Mouse (Mus musculus) layer of hippocampus, adult 18-20 months (tissue): ENCODE results near the gene Kcp. TPM values are rescaled to one million over a fixed set of nuclear protein-coding genes. Genes with fewer than 3 reads are reported as not detected.
A peak's percentile ranks its signal among the peaks of the same experiment; 100 is the strongest.

ENCODE experiments used
- DNase-seq, 2 experiments: peaks; one replicate each; pipeline ENCODE4 v3.0.0; 2022; ENCODE audit warnings: low spot score in 2 of 2
- total RNA-seq, 2 experiments: library from RNA; stranded (reverse); gene quantifications; 2 replicates each; pipeline ENCODE4 v1.2.3; 2021

The Kcp gene
- total RNA-seq, 2 experiments from 2014 or later: 1.1 to 2.3 TPM

- peak; percentile 88 to 96 for DNase-seq
Measured at GRCm38 (mm10) chr6:29467583-29468354, 40.0 kb downstream of the Kcp start, which contains the start of gene Atp6v1f. TSS of gene Atp6v1f (plus strand) at chr6:29467718.

- DNase-seq: no peak
Measured at GRCm38 (mm10) chr6:29463388-29463787, 44.4 kb downstream of the Kcp start.

DNA sequence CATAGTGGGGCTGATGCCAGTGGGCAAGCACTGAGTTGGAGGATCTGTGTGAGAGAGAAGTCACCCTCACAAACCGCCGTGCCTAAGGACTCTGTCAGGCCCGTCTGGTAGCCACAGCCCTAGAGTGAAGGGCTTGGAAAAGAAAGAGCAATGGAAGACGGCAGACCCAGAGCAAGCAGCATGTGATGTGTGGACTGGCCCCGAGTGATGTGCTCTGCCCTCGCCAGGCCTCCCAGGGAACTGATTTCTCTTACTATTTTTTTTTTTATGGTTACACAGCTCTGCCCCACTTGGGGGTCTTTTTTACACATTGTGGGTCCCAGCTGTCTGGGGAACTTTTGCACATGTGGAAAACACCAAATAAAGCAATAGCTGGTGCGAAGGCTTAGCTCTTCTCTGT is 46.2 kb downstream of the Kcp start:
- DNase-seq: no peak

DNA sequence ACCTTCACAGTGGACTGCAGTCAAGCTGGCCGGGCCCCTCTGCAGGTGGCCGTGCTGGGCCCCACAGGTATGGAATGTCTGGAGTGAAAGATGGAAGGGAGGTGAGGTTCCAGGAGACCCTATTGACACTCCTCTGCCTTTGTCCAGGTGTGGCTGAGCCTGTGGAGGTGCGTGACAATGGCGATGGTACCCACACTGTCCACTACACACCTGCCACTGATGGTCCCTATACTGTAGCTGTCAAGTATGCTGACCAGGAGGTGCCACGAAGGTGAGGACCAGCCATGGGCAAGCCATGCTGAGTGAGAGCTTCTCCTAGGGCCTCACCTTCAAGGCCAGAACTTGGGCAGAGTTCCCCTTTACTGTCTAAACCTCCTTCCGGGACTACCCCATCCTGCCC is 57.1 kb downstream of the Kcp start:
- no peak for DNase-seq

DNA sequence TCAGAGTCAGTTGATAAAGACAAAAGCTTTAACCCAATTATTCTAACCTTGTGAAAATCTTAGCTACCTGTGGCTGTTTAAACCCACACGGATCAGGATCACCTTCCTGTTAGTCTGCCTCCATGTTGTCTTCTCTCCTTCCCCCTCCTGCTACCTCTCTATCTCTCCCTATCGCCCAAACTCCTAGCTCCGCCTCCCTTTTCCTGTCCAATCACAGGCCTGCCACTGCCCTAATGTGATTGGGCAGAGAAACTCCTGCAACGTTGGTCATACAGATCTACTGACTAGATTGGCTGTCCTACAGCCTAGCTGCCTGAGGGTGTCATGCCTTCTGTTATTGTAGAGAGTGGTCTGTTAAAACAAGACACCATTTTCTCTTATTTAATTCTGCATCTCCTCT is 57.9 kb downstream of the Kcp start:
- no peak for DNase-seq

DNA sequence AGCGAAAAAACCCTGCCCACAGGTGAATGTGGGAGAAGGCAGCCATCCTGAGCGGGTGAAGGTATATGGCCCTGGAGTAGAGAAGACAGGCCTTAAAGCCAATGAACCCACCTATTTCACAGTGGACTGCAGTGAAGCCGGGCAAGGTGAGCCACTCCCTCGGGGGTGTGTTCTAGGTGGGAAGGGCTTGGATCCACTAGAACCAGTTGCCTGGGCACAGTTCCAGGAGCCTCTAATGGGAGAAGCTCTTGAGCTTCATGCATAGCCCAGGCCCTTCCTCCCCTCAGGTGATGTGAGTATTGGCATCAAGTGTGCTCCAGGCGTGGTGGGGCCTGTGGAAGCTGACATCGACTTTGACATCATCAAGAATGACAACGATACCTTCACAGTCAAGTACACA is 62.4 kb downstream of the Kcp start:
- DNase-seq: no peak

DNA sequence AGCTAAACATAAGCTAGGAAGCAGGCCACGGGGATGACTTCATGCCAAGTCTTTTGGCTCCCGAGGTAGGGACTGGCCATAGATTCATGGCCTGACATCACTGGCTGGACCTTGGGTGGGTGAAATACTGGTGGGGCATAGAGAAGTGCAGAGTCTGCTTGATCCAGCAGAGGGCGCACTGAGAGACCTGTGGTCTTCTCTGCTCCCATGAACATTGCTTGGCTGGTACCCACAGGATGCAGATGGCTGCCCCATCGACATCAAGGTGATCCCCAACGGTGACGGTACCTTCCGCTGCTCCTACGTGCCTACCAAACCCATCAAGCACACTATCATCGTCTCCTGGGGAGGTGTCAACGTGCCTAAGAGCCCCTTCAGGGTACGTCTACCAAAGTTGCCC is 63.0 kb downstream of the Kcp start:
- no peak for DNase-seq

- DNase-seq: no peak
Measured at GRCm38 (mm10) chr6:29439789-29440188, 68.0 kb downstream of the Kcp start.

- no peak for DNase-seq
Measured at GRCm38 (mm10) chr6:29439251-29439650, 68.5 kb downstream of the Kcp start.

GRCm38 (mm10) chr6:29436461-29436934 is 71.3 kb downstream of the Kcp start:
- no peak for DNase-seq

GRCm38 (mm10) chr6:29435940-29436451 is 71.8 kb downstream of the Kcp start:
- DNase-seq: no peak

GRCm38 (mm10) chr6:29434911-29435691 is 72.7 kb downstream of the Kcp start:
- no peak for DNase-seq

- DNase-seq: no peak
Measured at GRCm38 (mm10) chr6:29433804-29434795, 73.7 kb downstream of the Kcp start.

DNA sequence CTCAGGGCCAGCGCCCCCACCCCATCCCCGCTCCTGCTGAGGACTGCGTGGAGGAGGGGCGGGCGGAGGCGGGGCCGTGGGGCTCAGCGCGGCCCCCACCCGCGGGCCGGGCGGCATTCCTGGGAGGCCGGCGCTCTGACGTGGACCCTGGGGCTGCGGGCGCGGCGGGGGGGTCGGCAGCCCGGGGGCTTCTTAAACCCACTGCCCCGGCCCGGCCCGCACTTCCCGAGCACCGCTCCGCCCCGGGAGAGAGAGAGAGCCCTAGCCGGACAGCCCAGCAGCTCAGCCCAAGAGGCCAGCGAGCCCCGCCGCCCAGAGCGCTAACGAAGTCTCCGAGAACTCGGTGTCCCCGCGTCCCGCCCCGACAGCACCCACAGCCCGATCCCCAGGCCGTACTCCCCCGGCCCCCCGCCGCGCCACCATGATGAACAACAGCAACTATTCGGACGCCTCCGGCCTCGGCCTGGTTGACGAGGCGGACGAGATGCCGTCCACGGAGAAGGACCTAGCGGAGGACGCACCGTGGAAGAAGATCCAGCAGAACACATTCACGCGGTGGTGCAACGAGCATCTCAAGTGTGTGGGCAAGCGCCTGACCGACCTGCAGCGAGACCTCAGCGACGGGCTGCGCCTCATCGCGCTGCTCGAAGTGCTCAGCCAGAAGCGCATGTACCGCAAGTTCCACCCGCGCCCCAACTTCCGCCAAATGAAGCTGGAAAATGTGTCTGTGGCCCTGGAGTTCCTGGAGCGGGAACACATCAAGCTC is 74.5 kb downstream of the Kcp start, which contains the start of gene Flnc:
Gene Flnc (plus strand): TSS at position 219 of the 766 bp plus-strand sequence.
- no peak for DNase-seq

DNA sequence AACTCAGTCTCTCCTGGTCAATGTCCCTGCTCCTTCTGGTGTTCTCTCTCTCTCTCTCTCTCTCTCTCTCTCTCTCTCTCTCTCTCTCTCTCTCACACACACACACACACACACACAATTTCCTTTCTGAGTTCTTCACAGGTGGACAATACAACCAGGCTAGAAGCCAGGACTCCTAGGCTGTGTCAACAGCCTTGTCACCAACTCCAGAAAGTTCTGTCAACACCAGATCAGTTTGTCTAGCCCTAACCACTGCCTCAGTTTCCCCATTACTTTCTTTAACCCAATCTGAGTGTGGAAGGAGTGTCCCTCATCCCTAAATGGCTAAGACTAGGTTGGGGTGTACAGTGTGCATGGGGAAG is 75.1 kb downstream of the Kcp start:
- DNase-seq: no peak

DNA sequence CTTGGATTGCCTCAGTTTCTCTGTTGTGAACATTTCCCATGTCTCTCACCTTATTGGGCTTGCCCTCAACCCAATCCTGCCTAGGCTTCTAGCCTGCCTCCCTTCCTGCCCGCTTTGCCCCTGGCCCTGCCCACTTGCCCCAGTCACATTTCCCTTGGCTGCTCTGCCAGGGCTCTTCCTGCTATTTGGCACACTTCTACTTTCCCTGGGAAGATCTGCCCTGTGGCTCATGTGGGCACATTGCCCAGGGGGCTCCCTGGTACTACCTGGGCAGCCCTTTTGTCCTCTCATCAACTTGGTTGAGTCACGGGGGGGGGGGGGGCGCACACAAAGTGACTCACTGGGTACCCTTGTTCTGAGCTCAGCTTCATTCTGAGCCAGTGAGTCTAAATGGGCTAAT is 75.6 kb downstream of the Kcp start:
- no peak for DNase-seq

GRCm38 (mm10) chr6:29431473-29431872 is 76.3 kb downstream of the Kcp start:
- DNase-seq: no peak

GRCm38 (mm10) chr6:29430681-29431420 is 76.9 kb downstream of the Kcp start:
- DNase-seq: no peak

DNA sequence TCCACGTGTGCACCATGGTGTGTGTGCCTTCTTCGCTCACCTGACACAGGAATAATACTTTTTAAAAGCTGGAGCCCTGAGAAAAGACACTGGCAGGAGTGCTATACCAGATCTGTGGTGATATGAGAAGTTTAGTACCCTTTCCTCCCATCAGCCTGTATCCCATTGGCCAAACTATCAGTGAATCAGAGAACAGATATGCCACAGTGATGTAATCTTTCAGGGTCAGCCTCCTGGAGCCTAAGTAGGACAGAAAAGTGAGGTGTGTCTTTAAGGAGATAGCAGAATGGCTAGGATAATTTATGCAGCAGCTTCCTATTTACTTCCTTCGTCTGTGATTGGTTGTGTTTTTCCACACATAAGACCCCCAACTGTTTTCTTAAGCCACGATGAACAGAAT is 79.6 kb downstream of the Kcp start:
- no peak for DNase-seq
